Mouse (Mus musculus) forelimb bud, embryonic 11.5 days (tissue): ENCODE measurements around the gene A430033K04Rik.

Source experiments
- DNase-seq: peaks from one replicate; pipeline ENCODE4 v3.0.0-alpha.2; 2012; ENCODE audit warnings: low read depth, low spot score

The A430033K04Rik gene

DNA sequence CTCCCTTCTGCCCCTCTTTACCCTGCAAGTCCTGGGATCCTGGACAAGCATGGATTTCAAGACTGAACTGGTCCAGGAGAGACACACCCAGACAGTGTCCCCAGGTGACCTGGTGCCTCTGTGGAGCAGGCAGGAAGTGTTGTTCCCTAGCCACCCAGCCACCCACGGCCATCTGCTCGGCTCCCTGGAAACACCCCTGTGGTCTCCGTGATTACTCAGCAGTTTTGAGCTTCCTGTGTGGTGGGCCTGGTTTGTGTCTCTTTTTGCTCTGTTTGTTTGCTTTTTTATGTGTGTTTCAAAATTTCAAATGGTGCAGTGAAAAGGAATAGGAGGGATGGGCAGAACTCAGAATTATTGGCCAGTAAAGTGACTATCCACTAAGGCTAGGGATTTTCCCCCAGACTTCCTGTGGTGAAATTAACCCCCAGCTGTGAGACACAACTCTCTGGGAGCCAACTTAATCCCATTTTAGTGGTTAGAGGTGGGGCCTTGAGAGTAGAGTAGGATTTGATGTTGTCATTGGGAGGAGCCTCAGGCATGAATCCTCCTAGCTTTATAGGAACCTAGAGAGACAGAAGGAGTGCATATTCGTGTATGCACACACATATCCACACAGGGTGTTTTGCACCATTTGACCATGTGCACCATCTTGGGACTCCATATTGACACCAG is 72.0 kb downstream of the A430033K04Rik start:
- no peak for DNase-seq

DNA sequence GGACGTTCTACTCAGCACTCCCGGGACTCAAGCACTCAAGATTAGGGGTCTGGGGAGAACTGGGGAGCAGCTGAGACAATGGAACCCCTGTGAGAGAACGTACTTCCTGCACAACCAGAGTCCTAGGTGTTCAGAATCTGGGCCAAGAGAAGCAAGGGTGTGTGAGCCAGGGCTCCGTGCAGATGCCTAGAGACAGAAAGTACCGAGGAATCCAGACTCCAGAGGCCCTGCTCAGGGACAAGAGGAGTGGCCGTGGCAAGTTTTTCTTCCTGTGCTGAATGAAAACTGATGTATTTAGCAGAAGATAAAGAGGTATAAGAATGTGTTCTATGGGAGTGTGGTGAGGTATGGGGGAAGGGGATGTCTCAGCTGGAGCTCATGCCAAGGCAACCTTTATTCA is 74.8 kb downstream of the A430033K04Rik start:
- no peak for DNase-seq
